Mouse (Mus musculus): Measurements from ENCODE around the gene Ppp1r14c.
"Not testable (repeated sequence)": the region's sequence is repeated elsewhere in the genome, so short reads cannot be mapped to it uniquely, and the experiment has no call there.

The Ppp1r14c gene

DNA sequence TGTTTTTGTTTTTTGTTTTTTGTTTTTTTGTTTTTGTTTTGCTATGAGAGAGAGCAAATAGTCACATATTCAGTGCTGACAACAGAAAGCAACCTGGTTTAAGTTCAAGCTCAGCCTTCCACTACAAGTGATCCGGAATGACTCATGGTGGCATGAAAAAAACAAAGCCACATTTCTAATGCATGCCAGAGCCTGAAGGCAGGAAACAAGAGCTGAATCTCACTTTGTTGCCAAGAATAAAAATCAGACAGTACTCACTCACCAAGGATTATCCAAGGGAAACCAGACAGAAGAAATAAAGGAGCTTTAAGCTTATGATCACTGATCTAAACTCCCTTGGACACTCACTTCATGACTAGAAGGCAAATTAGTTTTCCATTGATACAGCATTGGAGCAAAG is 110.8 kb downstream of the Ppp1r14c start:
- no peak for DNase-seq

GRCm38 (mm10) chr10:3479772-3480171 is 113.9 kb downstream of the Ppp1r14c start:
- no peak for DNase-seq

DNA sequence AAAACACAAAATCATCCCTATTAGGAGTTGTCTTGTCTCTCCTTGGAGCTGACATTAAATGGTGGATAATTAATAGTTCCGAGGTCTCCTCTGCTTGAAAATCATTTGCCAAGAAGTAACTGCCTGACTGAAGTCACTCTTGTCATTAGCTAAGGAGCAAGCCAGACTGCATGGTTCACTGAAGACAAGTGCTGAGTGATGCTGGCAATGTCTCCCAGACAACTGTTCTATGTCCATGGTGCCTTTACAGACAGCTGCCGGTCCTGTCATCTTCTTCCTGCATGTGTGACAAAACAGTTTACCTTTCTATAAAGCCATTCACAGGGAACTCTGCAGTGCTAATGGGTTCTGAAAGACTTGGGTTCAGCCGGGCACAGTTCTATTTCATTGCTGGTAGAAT is 124.2 kb downstream of the Ppp1r14c start:
- DNase-seq = no peak

- DNase-seq = no peak
Observed at GRCm38 (mm10) chr10:3496791-3497190, 130.9 kb downstream of the Ppp1r14c start.

- DNase-seq = not testable (repeated sequence)
Observed at GRCm38 (mm10) chr10:3500846-3501245, 135.0 kb downstream of the Ppp1r14c start.

DNA sequence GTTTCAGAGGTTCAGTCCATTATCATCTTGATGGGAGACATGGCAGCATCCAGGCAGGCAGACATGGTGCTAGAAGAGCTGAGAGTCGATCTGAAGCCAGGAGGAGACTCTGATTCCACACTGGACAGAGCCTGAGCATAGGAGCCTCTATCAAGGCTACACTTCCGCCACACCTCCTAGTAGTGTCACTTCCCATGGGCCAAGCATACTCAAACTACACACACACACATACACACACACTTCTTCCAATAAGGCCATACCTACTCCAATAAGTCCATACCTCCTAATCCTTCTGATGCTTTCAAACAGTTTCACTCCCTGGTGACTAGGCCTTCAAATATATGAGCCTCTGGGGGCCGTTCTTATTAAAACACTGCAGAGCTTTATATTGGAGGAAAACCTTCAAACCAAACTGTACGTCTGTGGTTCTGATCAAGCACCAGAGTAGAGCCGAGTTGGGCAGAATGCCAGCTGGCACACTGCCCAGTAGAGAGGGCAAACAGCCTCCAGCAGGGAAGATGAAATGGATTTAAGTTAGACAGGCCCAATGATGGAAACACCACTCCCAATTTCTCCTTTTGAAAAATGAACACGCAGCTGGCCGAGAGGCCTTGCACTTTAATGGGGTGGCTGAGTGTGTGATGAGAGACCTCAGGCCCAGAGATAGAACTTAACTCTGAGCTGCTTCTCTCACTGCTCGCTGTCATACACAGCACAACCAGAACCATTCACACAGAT is 141.8 kb downstream of the Ppp1r14c start:
- DNase-seq = peak; percentile 47

DNA sequence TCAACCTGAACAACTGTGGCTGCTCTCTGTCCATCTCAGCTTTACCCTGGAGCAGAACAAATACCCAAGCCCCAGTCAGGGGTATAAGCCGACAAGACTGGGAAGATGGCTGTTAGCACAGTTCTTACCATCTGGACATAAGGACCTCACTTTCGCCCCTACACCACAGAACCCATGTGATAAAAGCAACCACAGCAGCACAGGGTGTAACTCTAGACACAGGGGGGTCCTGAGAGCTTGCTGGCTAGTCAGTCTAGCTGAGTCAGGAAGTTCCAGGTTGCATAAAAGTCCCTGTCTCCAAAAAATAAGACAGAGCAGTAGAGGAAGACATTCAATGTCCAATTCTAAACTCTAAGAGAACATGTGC is 142.3 kb downstream of the Ppp1r14c start:
- DNase-seq = no peak

- DNase-seq = no peak
Observed at GRCm38 (mm10) chr10:3508746-3509145, 142.9 kb downstream of the Ppp1r14c start.

DNA sequence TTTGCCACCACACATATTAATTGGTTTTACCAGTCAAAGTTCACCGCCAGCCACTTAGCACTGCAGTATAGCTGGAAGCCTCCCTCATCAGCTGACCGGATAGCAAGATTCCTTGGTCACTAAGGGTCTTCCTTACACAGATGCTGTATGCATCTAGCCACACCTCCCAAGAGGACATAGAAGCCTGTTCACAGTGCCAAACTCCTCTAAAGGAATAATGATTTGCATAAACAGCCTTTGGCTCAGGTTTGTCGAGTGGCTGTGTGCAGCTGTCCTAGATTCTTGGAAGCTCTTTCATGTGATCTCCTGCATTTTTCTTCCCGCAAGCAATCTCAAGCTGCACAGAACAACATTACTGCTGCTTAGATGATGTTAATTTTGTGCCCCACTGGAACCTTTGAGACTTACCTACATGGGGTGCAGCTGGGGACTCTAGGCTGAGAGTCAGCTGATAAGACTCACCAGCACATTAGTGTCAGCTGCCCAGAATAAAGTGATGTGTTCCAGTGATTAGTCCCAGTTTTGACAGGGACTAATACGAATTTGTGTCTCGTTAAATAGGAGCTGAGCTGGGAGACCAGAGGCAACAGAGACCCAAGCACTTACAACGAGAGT is 143.9 kb downstream of the Ppp1r14c start:
- no peak for DNase-seq

- DNase-seq = no peak
Observed at GRCm38 (mm10) chr10:3510486-3510885, 144.6 kb downstream of the Ppp1r14c start.

GRCm38 (mm10) chr10:3511401-3511800 is 145.5 kb downstream of the Ppp1r14c start:
- no peak for DNase-seq

DNA sequence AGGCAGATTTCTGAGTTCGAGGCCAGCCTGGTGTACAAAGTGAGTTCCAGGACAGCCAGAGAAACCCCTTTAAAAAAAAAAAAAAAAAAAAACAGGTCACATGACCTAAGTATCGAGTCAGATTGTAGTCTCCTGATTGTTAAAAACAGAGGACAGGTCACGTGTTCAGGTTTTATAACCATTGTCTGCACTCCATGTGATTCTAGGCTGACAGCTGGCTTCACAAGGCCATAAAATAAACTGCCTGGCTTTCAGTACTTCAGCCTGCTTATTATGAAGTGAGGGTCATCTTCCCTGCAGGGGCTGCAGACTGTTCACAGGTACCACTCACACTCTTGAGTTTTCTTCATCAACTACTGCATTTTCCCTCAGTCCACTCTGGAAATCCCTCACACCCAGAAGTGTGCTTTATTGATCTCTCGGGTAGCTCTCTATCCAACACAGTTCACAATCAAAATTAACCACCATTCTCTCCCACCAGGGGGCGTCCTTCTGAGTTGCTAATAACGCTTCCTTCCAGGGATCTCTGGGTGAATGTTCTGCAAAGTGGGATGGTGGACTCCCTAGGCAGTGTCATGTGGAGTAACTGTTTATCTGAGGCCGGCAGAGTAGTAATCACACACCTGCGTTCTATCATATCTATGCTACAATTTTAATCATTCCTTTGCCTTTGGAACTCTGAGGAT is 146.9 kb downstream of the Ppp1r14c start:
- no peak for DNase-seq

- DNase-seq = no peak
Observed at GRCm38 (mm10) chr10:3513947-3514346, 148.1 kb downstream of the Ppp1r14c start.

All from right cerebral cortex, postnatal 25 days (tissue).